Mouse (Mus musculus) cerebellum, adult 2 months (tissue): ENCODE results near the gene Epha4.

Experiments
- CTCF ChIP-seq: fragments of 200-500 bp; IDR thresholded peaks from 2 replicates; pipeline ENCODE4 v1.5.1; 2011; ENCODE audit warnings: low read depth, mild to moderate bottlenecking, control low read depth, low read length, moderate library complexity, borderline replicate concordance; ENCODE audit not compliant: insufficient read depth
- POLR2A ChIP-seq: fragments of 200-500 bp; IDR thresholded peaks from 2 replicates; pipeline ENCODE4 v1.6.1; 2011; ENCODE audit warnings: low read length, control low read depth, borderline replicate concordance; ENCODE audit not compliant: insufficient read depth

DNA sequence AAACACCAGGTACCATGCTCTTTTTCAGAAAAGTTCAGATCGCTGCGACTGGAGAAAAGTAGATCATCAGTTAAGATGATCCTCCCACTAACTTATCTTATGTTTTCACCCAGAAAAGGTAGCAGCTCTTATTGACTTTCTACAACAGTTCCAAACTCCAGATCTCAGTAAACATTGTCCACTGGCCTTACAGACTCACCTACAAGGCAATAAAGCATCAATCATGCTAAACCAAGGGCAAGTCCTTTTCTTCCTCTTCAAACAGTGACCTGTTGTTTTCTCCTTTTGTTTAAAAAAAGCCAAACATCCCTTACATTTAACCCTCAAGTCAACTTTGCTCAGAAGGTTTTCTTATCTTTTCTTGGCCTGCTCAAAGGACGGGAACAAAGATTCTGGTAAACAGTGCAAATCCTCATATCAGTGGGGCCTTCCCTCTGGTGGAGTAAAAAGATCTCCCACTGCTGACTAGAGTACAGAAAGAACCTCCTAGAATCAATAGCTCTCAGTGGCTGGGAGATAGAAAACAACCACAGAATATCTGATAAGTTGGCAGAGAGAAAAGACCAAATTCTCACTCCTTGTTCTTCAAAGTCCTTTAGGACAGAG lies 39.0 kb downstream of the Epha4 start:
- TF ChIP-seq CTCF: no peak
- no peak for TF ChIP-seq POLR2A
